Mouse (Mus musculus): ENCODE measurements at regions not wholly inside any gene's neighbourhood (a gene's known extent, or its start where the extent isn't known, plus 50 kb on each side); places are given as distances from the start of the nearest gene placed in this dataset.

DNA sequence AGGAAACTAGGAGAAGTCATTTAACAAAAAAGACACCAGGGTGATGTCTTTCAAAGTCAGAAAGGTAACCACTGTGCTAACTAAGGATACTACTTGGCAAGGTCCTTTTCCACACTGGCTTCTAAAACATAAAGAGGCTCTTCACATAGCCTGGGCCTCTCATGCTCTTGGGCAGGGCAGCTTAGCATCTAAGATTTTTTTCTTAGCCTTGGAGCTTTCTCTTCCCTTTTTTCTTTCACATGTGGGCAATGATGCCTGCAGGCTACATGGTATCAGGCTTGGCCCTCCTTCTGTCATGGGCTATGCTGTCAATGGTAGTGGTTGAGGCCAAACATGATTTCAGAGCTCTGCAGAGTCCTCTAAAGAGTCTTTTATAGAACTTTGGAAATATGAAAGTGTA lies 60.6 kb downstream of the Serpinb6d start:
- no peak for DNase-seq (ENCODE audit: extremely low spot score in 1 of 2, low spot score in 1 of 2)

DNA sequence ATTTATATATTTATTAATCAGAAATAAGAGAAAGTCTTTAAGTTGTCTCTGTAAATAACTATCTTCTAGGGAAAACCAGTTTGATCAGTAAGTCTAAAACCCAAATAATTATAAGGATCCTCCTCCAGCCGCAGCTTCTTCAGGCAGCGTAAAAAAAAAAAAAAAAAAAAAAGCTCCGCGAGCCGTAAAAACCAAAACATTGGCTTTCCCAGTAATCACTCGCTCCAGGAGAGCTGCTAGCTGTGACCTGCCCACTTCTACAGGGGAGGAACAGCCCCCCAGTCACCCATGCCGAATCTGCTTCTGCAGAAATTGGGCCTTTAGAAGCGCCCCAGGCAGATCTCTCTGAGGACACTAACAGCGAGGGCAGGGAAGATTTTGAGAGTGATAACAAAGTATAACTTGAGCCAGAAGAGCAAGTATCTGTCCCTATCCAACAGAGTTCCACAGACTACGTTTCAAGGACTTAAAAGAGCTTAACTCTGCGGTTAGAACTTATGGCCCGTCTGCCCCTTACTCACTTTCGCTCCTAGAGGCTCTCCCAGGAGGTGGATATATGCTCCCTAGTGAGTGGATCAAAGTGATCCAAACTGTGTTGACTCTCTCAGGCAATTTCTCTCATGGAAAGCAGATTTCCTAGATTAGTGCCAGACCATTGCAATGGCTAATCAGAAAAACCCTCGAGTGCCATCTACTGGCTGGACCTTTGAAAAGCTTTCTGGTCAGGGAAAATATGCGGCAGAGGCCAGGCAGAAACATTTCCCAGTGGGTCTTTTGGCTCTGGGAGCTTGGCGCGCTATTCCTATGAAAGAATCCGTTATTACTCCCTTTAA lies 80.7 kb downstream of the Serpinb6e start:
- peak; percentile 40 to 79 for DNase-seq (ENCODE audit: extremely low spot score in 1 of 2, low spot score in 1 of 2)

DNA sequence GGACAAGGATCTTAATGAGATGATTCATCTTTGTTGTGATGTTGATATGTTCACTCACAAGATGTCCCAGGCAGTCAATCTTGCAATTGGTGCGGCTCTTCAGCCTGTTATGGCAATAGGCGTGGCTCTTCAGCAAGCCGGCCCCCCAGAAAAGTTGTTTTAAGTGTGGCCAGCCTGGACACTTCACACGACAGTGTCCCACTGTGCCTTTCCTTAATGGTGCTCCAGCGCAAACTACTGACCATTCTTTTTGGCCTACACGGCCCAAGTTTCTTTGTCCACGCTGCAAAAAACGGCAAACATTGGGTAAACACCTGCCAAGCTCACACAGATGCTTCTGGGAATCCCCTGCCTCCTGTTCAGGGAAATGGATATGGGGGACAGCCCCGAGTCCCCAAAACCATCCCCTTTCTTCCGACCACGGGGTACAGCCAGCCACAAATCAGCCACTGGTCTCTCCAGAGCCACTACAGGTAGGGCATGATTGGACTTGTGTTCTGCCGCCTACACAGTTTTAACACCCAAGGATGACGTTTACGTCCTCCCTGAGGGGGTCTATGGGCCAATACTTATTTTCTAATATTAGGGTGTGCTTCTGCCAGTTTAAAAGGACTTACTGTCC lies 79.8 kb downstream of the Serpinb6e start:
- no peak for DNase-seq (ENCODE audit: extremely low spot score in 1 of 2, low spot score in 1 of 2)
